ENCODE assay signal across 25 mouse cellular contexts in genomic region chr9:15060026-15060425, GRCm38 (mm10). TPM values are rescaled to one million over a fixed set of nuclear protein-coding genes. Genes with fewer than 3 reads are reported as not detected.
DNase-seq lines count a peak whose midpoint lies in the region; ATAC-seq and TF ChIP-seq lines count a peak whose summit lies in the region.
"Had no signal": no experiment of that assay in that cellular context is flagged by ENCODE, and none has a peak within 500 bp of the region (broad histone marks: within the 10 kb centered on the region; RNA-seq: fewer than 3 reads in every experiment).

No protein-coding gene starts in this region.

- 12% methylated on average over 6 of the region's 6 CpGs for WGBS in thymus, adult 2 months
- 85% methylated on average over 6 of the region's 6 CpGs for WGBS in midbrain, embryonic 13.5 days

- no peaks in the 10 kb centered on the region for H3K36me3 ChIP-seq in thymus, adult 2 months (ENCODE audit: control insufficient read depth, insufficient read depth, low read length)
- H3K36me3 ChIP-seq in midbrain, embryonic 13.5 days, result no peaks in the 10 kb centered on the region
- H3K36me3 ChIP-seq: embryonic facial prominence, embryonic 12.5 days; forebrain, embryonic 15.5 days; heart, embryonic 10.5 days; heart, embryonic 15.5 days; hindbrain, embryonic 13.5 days had no signal

- H3K27me3 ChIP-seq in thymus, adult 2 months (ENCODE audit: control insufficient read depth, insufficient read depth, low read length), result no peaks in the 10 kb centered on the region
- H3K27me3 ChIP-seq in midbrain, embryonic 13.5 days, result no peaks in the 10 kb centered on the region
- H3K27me3 ChIP-seq: CH12.LX; embryonic facial prominence, embryonic 12.5 days; forebrain, embryonic 15.5 days; heart, embryonic 15.5 days; hindbrain, embryonic 13.5 days had no signal

- peak; percentile 47 for ATAC-seq in activated CD4-positive, CD25-positive, alpha-beta regulatory T cell, adult 4 months
- no peak for ATAC-seq in midbrain, embryonic 13.5 days
- ATAC-seq: forebrain, embryonic 15.5 days; hindbrain, postnatal 0 days; Patski had no signal

- H3K9me3 ChIP-seq in midbrain, embryonic 13.5 days, result no peaks in the 10 kb centered on the region
- H3K9me3 ChIP-seq: embryonic facial prominence, embryonic 12.5 days; forebrain, embryonic 15.5 days; heart, embryonic 10.5 days; heart, embryonic 15.5 days; hindbrain, embryonic 13.5 days had no signal

- no peak overlapping the region for H3K4me2 ChIP-seq in midbrain, embryonic 13.5 days (replicated peaks)
- H3K4me2 ChIP-seq: embryonic facial prominence, embryonic 12.5 days; forebrain, embryonic 15.5 days; heart, embryonic 15.5 days; hindbrain, embryonic 13.5 days had no signal

- no peak overlapping the region for H3K4me3 ChIP-seq in thymus, adult 2 months (ENCODE audit: control insufficient read depth, insufficient read depth, low read length)
- no peak overlapping the region for H3K4me3 ChIP-seq in midbrain, embryonic 13.5 days (replicated peaks)
- H3K4me3 ChIP-seq: embryonic facial prominence, embryonic 12.5 days; forebrain, embryonic 15.5 days; heart, embryonic 10.5 days; heart, embryonic 15.5 days; hindbrain, embryonic 13.5 days had no signal

- H3K9ac ChIP-seq in midbrain, embryonic 13.5 days (replicated peaks), result no peak overlapping the region
- H3K9ac ChIP-seq: embryonic facial prominence, embryonic 12.5 days; forebrain, embryonic 15.5 days; heart, embryonic 15.5 days; hindbrain, embryonic 13.5 days had no signal

- no peak for TF ChIP-seq CTCF in thymus, adult 2 months (IDR thresholded peaks at IDR 0.05; ENCODE audit: borderline replicate concordance, control insufficient read depth, extremely low read depth, insufficient read depth, low read length, poor library complexity)

- TF ChIP-seq POLR2A in thymus, adult 2 months (IDR thresholded peaks at IDR 0.05; ENCODE audit: control insufficient read depth, extremely low read depth, insufficient read depth, low read length, poor library complexity), result no peak

- peak; percentile 62 for DNase-seq in thymus, postnatal 0 days (ENCODE audit: low spot score)
- DNase-seq in thymus, adult 2 months, result no peak
- DNase-seq in CD4-positive, CD25-positive, alpha-beta regulatory T cell, adult 2 months (ENCODE audit: low read depth, low spot score), result peak; percentile 59
- DNase-seq in naive thymus-derived CD4-positive, alpha-beta T cell, adult 2 months (ENCODE audit: low read depth), result peak; percentile 81
- no peak for DNase-seq in B cell, adult 2 months
- DNase-seq: adrenal gland, postnatal 10 days; cerebellum, adult 11-12 months; cerebellum, adult 9-10 months; cerebellum, postnatal 25 days; gastrocnemius, postnatal 10 days; heart, adult 18-20 months; heart, postnatal 14 days had no signal

- peaks cover 7% of the 10 kb centered on the region for H3K4me1 ChIP-seq in thymus, adult 2 months (replicated peaks; ENCODE audit: control insufficient read depth, insufficient read depth, low read length)
- no peaks in the 10 kb centered on the region for H3K4me1 ChIP-seq in midbrain, embryonic 13.5 days (replicated peaks)
- H3K4me1 ChIP-seq: embryonic facial prominence, embryonic 12.5 days; forebrain, embryonic 15.5 days; heart, embryonic 10.5 days; heart, embryonic 15.5 days; hindbrain, embryonic 13.5 days had no signal

- no peak overlapping the region for H3K27ac ChIP-seq in thymus, adult 2 months (ENCODE audit: control insufficient read depth, insufficient read depth, low read length)
- H3K27ac ChIP-seq in midbrain, embryonic 13.5 days, result no peak overlapping the region
- H3K27ac ChIP-seq: embryonic facial prominence, embryonic 12.5 days; forebrain, embryonic 15.5 days; heart, embryonic 10.5 days; heart, embryonic 15.5 days; hindbrain, embryonic 13.5 days; hindbrain, postnatal 0 days had no signal

RNA-seq across cellular contexts. Expression of gene Panx1, which starts 14.7 kb away (rescaled TPM):
- 76.0 and 78.1 TPM in 2 replicates for polyA plus RNA-seq in thymus, postnatal 0 days (2015; fragmentation: Nextera tagmentation; extraction: Ambion mirVana)
- polyA plus RNA-seq in thymus, adult 2 months (2012; rRNA removed), result 145 and 155 TPM in 2 replicates
- polyA plus RNA-seq in activated CD4-positive, CD25-positive, alpha-beta regulatory T cell, adult 4 months (2017; shearing (Covaris generic)), result 10 to 100 TPM; 27.2 to 27.5 TPM
- polyA plus RNA-seq in midbrain, embryonic 13.5 days (2015; fragmentation: Nextera tagmentation; extraction: Ambion mirVana), result 144 and 155 TPM in 2 replicates

RNA-seq across cellular contexts. Expression of gene Hephl1, which starts 51.9 kb away (rescaled TPM):
- 0.03 TPM in 1 of 2 replicates, not detected in the other for polyA plus RNA-seq in thymus, postnatal 0 days (2015; fragmentation: Nextera tagmentation; extraction: Ambion mirVana)
- polyA plus RNA-seq in thymus, adult 2 months (2012; rRNA removed), result 0.05 and 0.09 TPM in 2 replicates
- not detected for polyA plus RNA-seq in activated CD4-positive, CD25-positive, alpha-beta regulatory T cell, adult 4 months (2017; shearing (Covaris generic))
- not detected in 2 replicates for polyA plus RNA-seq in midbrain, embryonic 13.5 days (2015; fragmentation: Nextera tagmentation; extraction: Ambion mirVana)
- polyA plus RNA-seq: brain, embryonic 14.5 days; cortical plate, adult 2 months; embryonic facial prominence, embryonic 12.5 days; forebrain, embryonic 11.5 days; forebrain, embryonic 15.5 days; heart, embryonic 10.5 days; hindbrain, embryonic 13.5 days; hindbrain, postnatal 0 days; Patski had no signal

Comparison
In these comparisons a context has a peak if more than half of its experiments do, and no peak if none do; other contexts are left out.
1. DNase-seq: peak in thymus, postnatal 0 days (single experiment), CD4-positive, CD25-positive, alpha-beta regulatory T cell, adult 2 months (single experiment) and naive thymus-derived CD4-positive, alpha-beta T cell, adult 2 months (single experiment); none in thymus, adult 2 months (single experiment) and B cell, adult 2 months (0 of 2).